Mouse (Mus musculus): ENCODE measurements at regions not wholly inside any gene's neighbourhood (a gene's known extent, or its start where the extent isn't known, plus 50 kb on each side); places are given as distances from the start of the nearest gene placed in this dataset.

- TF ChIP-seq CTCF (IDR thresholded peaks at IDR 0.05; ENCODE audit: low read depth) = no peak
- no peak overlapping the region for H3K4me3 ChIP-seq (ENCODE audit: low read length)
- WGBS = 52% methylated on average over 3 of the region's 3 CpGs
- ATAC-seq (peak; percentile 40), DNase-seq (ENCODE audit: low spot score) (peak; percentile 72)
- no peaks in the 10 kb centered on the region for H3K27me3 ChIP-seq (ENCODE audit: insufficient read depth, low read length)
- no peaks in the 10 kb centered on the region for H3K9me3 ChIP-seq (ENCODE audit: low read length)
- no peaks in the 10 kb centered on the region for H3K4me1 ChIP-seq (ENCODE audit: insufficient read depth, low read length)
- no peak overlapping the region for H3K27ac ChIP-seq
- no peaks in the 10 kb centered on the region for H3K36me3 ChIP-seq (ENCODE audit: insufficient read depth, low read length)
- no peak overlapping the region for H3K4me2 ChIP-seq (ENCODE audit: low read depth, low read length)
- H3K9ac ChIP-seq (replicated peaks; ENCODE audit: low read length) = no peak overlapping the region
Observed at GRCm38 (mm10) chr2:51840808-51841207, 94.2 kb downstream of the Rbm43 start.

- no peak for DNase-seq (ENCODE audit: low spot score)
- Histone ChIP-seq H3K9ac (replicated peaks; ENCODE audit: low read length) (no peak overlapping the region), H3K4me3 (ENCODE audit: low read length) (no peak overlapping the region), H3K4me1 (ENCODE audit: insufficient read depth, low read length) (no peaks in the 10 kb centered on the region), H3K36me3 (ENCODE audit: insufficient read depth, low read length) (no peaks in the 10 kb centered on the region), H3K27ac (no peak overlapping the region), H3K27me3 (ENCODE audit: insufficient read depth, low read length) (no peaks in the 10 kb centered on the region), H3K4me2 (ENCODE audit: low read depth, low read length) (no peak overlapping the region), H3K9me3 (ENCODE audit: low read length) (no peaks in the 10 kb centered on the region)
- WGBS = 80% methylated on average over 8 of the region's 8 CpGs
- no peak for ATAC-seq
- no peak for TF ChIP-seq CTCF (IDR thresholded peaks at IDR 0.05; ENCODE audit: low read depth)
Observed at GRCm38 (mm10) chr2:51844831-51845230, 90.1 kb downstream of the Rbm43 start.

- peak; percentile 5 for DNase-seq (ENCODE audit: low spot score)
Observed at GRCm38 (mm10) chr2:51847556-51847955, 87.4 kb downstream of the Rbm43 start.

GRCm38 (mm10) chr2:51847964-51848363, 87.0 kb downstream of the Rbm43 start:
- H3K4me3 ChIP-seq (ENCODE audit: low read length) = no peak overlapping the region
- 64% methylated on average over 6 of the region's 6 CpGs for WGBS
- TF ChIP-seq CTCF (IDR thresholded peaks at IDR 0.05; ENCODE audit: low read depth) = no peak
- H3K27ac ChIP-seq = no peak overlapping the region
- no peak overlapping the region for H3K4me2 ChIP-seq (ENCODE audit: low read depth, low read length)
- DNase-seq (ENCODE audit: low spot score) = no peak
- no peak for ATAC-seq
- H3K36me3 ChIP-seq (ENCODE audit: insufficient read depth, low read length) = no peaks in the 10 kb centered on the region
- no peaks in the 10 kb centered on the region for H3K9me3 ChIP-seq (ENCODE audit: low read length)
- no peak overlapping the region for H3K9ac ChIP-seq (replicated peaks; ENCODE audit: low read length)
- no peaks in the 10 kb centered on the region for H3K4me1 ChIP-seq (ENCODE audit: insufficient read depth, low read length)
- no peaks in the 10 kb centered on the region for H3K27me3 ChIP-seq (ENCODE audit: insufficient read depth, low read length)

More at GRCm38 (mm10) chr2:51847556-51847955, 87.4 kb downstream of the Rbm43 start:
- Histone ChIP-seq H3K27ac (no peak overlapping the region), H3K9ac (replicated peaks; ENCODE audit: low read length) (no peak overlapping the region), H3K9me3 (ENCODE audit: low read length) (no peaks in the 10 kb centered on the region), H3K36me3 (ENCODE audit: insufficient read depth, low read length) (no peaks in the 10 kb centered on the region), H3K4me3 (ENCODE audit: low read length) (no peak overlapping the region), H3K4me2 (ENCODE audit: low read depth, low read length) (no peak overlapping the region), H3K27me3 (ENCODE audit: insufficient read depth, low read length) (no peaks in the 10 kb centered on the region), H3K4me1 (ENCODE audit: insufficient read depth, low read length) (no peaks in the 10 kb centered on the region)
- 51% methylated on average over 4 of the region's 4 CpGs for WGBS
- no peak for ATAC-seq
- no peak for TF ChIP-seq CTCF (IDR thresholded peaks at IDR 0.05; ENCODE audit: low read depth)

GRCm38 (mm10) chr2:51848491-51848890, 86.5 kb downstream of the Rbm43 start:
- DNase-seq (ENCODE audit: low spot score) = peak; percentile 7
- TF ChIP-seq CTCF (IDR thresholded peaks at IDR 0.05; ENCODE audit: low read depth) = no peak

GRCm38 (mm10) chr2:51850581-51850980, 84.4 kb downstream of the Rbm43 start:
- Histone ChIP-seq H3K4me3 (ENCODE audit: low read length) (no peak overlapping the region), H3K4me2 (ENCODE audit: low read depth, low read length) (no peak overlapping the region), H3K4me1 (ENCODE audit: insufficient read depth, low read length) (no peaks in the 10 kb centered on the region), H3K27me3 (ENCODE audit: insufficient read depth, low read length) (no peaks in the 10 kb centered on the region), H3K9ac (replicated peaks; ENCODE audit: low read length) (no peak overlapping the region), H3K9me3 (ENCODE audit: low read length) (no peaks in the 10 kb centered on the region), H3K27ac (no peak overlapping the region), H3K36me3 (ENCODE audit: insufficient read depth, low read length) (no peaks in the 10 kb centered on the region)
- ATAC-seq (no peak), DNase-seq (ENCODE audit: low spot score) (no peak)
- TF ChIP-seq CTCF (IDR thresholded peaks at IDR 0.05; ENCODE audit: low read depth) = no peak
- WGBS = 88% methylated on average over 9 of the region's 9 CpGs

More at GRCm38 (mm10) chr2:51848491-51848890, 86.5 kb downstream of the Rbm43 start:
- H3K9me3 ChIP-seq (ENCODE audit: low read length) = no peaks in the 10 kb centered on the region
- H3K9ac ChIP-seq (replicated peaks; ENCODE audit: low read length) = no peak overlapping the region
- H3K27me3 ChIP-seq (ENCODE audit: insufficient read depth, low read length) = no peaks in the 10 kb centered on the region
- no peaks in the 10 kb centered on the region for H3K36me3 ChIP-seq (ENCODE audit: insufficient read depth, low read length)
- no peak overlapping the region for H3K27ac ChIP-seq
- H3K4me3 ChIP-seq (ENCODE audit: low read length) = no peak overlapping the region
- 51% methylated on average over 2 of the region's 2 CpGs for WGBS
- H3K4me2 ChIP-seq (ENCODE audit: low read depth, low read length) = no peak overlapping the region
- no peaks in the 10 kb centered on the region for H3K4me1 ChIP-seq (ENCODE audit: insufficient read depth, low read length)
- ATAC-seq = no peak

GRCm38 (mm10) chr2:51851711-51852110, 83.3 kb downstream of the Rbm43 start:
- no peaks in the 10 kb centered on the region for H3K27me3 ChIP-seq (ENCODE audit: insufficient read depth, low read length)
- no peaks in the 10 kb centered on the region for H3K36me3 ChIP-seq (ENCODE audit: insufficient read depth, low read length)
- TF ChIP-seq CTCF (IDR thresholded peaks at IDR 0.05; ENCODE audit: low read depth) = no peak
- no peak for DNase-seq (ENCODE audit: low spot score)
- H3K4me2 ChIP-seq (ENCODE audit: low read depth, low read length) = no peak overlapping the region
- no peaks in the 10 kb centered on the region for H3K4me1 ChIP-seq (ENCODE audit: insufficient read depth, low read length)
- no peak overlapping the region for H3K9ac ChIP-seq (replicated peaks; ENCODE audit: low read length)
- 94% methylated on average over 7 of the region's 7 CpGs for WGBS
- no peak overlapping the region for H3K27ac ChIP-seq
- H3K9me3 ChIP-seq (ENCODE audit: low read length) = no peaks in the 10 kb centered on the region
- H3K4me3 ChIP-seq (ENCODE audit: low read length) = no peak overlapping the region
- no peak for ATAC-seq
